Comparison of ENCODE assay signal across 16 mouse cellular contexts in genomic region chr10:90144444-90144843, GRCm38 (mm10).
"Had no signal": no experiment of that assay in that cellular context is flagged by ENCODE, and none has a peak within 500 bp of the region (broad histone marks: within the 10 kb centered on the region; RNA-seq: fewer than 3 reads in every experiment).

No protein-coding gene starts in this region.

- H3K27ac ChIP-seq: kidney, postnatal 0 days; layer of hippocampus, adult 2 months; liver, embryonic 13.5 days; midbrain, embryonic 15.5 days; neural tube, embryonic 13.5 days; stomach, embryonic 15.5 days had no signal

- H3K9ac ChIP-seq: liver, embryonic 13.5 days; midbrain, embryonic 15.5 days; neural tube, embryonic 13.5 days; stomach, embryonic 15.5 days had no signal

- H3K4me2 ChIP-seq: liver, embryonic 13.5 days; midbrain, embryonic 11.5 days; midbrain, embryonic 15.5 days; neural tube, embryonic 13.5 days; stomach, embryonic 15.5 days had no signal

- H3K27me3 ChIP-seq: liver, embryonic 13.5 days; midbrain, embryonic 15.5 days; neural tube, embryonic 13.5 days; stomach, embryonic 15.5 days had no signal

- DNase-seq: kidney, postnatal 25 days; layer of hippocampus, adult 9-11 months; liver, embryonic 13.5 days; lung, adult 2 months; lung, postnatal 14 days; lung, postnatal 4 days; retina, postnatal 1 day; right cerebral cortex, postnatal 25 days; spleen, adult 18-20 months; thymus, postnatal 25 days had no signal

- H3K9me3 ChIP-seq: liver, embryonic 13.5 days; midbrain, embryonic 15.5 days; stomach, embryonic 15.5 days had no signal

- H3K36me3 ChIP-seq: liver, embryonic 13.5 days; midbrain, embryonic 15.5 days; neural tube, embryonic 13.5 days; stomach, embryonic 15.5 days had no signal

- ATAC-seq: midbrain, embryonic 15.5 days had no signal

- H3K4me3 ChIP-seq: layer of hippocampus, adult 2 months; liver, embryonic 13.5 days; midbrain, embryonic 15.5 days; neural tube, embryonic 13.5 days; stomach, embryonic 15.5 days had no signal

- H3K4me1 ChIP-seq: liver, embryonic 13.5 days; midbrain, embryonic 15.5 days; neural tube, embryonic 13.5 days; stomach, embryonic 15.5 days had no signal
